Mouse (Mus musculus) c-Kit-negative CD71-positive TER-119-positive erythroid progenitor cells, embryonic 14.5 days (primary cell): ENCODE measurements around the gene Gm8050.
"Not testable (repeated sequence)": the region's sequence is repeated elsewhere in the genome, so short reads cannot be mapped to it uniquely, and the experiment has no call there.

Experiments used
- DNase-seq: peaks from one replicate; pipeline ENCODE4 v3.0.0-alpha.2; 2013; ENCODE audit warnings: low read depth, low spot score

Gene Gm8050

DNA sequence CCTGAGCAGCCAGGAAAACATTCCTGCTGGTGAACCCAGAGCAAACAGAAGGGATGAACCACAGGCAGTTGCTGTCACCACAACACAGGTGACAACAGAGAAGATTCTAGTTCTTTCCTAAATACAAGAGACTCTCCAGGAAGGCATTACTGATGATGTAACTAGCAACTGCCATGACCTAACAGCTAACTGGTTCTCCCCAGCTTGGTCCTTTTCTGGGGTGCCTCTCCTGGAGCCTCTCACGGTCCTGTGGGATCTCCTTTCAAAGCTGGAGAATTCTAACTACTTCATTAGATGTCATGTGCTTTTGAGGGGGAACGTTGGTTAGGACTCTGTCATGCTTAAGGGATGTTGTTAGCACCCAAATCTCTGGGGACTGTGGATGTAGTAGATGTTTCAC is at the start of gene Gm8050:
Gene Gm8050 (minus strand): TSS at position 101 of the 400 bp plus-strand sequence.
- not testable (repeated sequence) for DNase-seq

GRCm38 (mm10) chr14:6757231-6757536 is 37.1 kb upstream of the Gm8050 start:
- DNase-seq, result not testable (repeated sequence)

DNA sequence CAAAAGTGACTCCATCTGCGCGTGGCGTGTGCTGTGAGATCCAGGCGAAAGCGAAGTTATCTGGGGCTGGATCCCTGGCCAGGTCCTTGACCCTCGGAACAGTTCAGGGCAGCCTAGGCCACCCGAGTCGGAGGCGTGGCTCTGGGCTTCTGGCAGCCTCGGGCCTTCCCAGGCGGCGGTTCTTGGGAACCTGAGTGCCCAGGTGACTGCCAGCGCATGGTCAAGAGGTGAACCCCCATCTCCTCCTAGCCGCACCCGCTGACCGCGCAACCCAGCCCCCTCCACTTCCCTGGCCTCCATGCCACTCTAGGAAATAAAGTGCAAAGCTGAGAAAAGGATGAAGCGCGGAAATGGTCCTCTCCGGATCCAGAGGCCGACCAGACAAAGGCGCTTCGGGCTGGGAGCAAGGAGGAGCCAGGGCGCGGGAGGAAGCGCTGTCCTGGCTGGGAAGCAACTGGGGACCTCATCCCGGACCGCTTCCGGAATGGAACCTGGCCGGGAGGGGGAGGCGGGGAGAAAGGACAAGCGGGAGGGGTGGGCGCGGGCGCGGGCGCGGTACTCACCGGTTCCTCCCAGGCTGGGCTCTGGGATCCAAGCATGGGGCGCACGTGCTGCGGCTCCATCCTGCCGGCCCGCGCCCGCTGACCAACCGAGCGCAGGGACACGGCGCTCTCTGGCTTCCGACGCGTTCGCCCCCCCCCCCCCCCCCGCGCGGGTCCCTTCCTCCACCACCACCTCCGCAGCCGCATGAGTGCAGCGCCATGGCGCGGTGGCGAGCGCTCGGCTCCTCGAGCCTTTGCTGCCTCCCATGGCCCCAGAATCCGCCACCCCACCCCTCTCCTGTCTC is 36.6 kb upstream of the Gm8050 start:
- not testable (repeated sequence) for DNase-seq

DNA sequence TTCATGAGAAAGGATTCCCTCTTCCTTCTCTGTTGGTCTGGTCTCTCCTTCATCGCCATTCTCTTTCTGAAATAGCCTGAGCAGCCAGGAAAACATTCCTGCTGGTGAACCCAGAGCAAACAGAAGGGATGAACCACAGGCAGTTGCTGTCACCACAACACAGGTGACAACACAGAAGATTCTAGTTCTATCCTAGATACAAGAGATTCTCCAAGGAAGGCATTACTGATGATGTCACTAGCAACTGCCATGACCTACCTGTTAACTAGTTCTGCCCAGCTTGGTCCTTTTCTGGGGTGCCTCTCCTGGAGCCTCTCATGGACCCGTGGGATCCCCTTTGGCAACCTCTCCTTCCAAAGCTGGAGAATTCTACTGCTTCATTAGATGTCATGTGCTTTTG is 22.2 kb upstream of the Gm8050 start, which contains the start of gene Gm3636:
Gene Gm3636 (minus strand): TSS at position 101 of the 400 bp plus-strand sequence.
- not testable (repeated sequence) for DNase-seq

DNA sequence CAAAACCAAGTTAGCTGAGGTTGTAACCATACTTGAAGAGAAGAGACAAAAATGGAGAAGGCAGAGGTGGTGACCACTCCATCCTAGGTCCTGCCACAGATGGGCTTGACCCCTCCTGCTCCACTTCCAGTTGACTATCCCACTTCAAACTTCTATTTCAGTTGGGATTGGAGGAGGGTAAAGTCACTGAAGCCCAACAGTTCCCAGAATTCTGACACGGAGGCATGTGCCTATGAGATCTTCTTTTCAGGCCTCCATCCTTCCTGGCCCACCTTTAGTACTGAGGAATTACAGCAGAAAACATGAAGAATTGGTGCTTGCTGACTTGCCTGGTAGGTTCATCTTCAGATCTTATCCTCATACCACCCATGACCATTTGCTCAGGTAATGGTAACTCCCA is 36.0 kb downstream of the Gm8050 start, which contains the start of gene Gm10251:
Gene Gm10251 (minus strand): TSS at position 101 of the 400 bp plus-strand sequence.
- DNase-seq, result not testable (repeated sequence)
